Mouse (Mus musculus): ENCODE data around the gene Stx6.

GRCm38 (mm10) chr1:155109387-155110350, 48.8 kb upstream of the Stx6 start:
- TF ChIP-seq POLR2A (IDR thresholded peaks at IDR 0.05; ENCODE audit: borderline replicate concordance, extremely low read depth, insufficient read depth, insufficient read length, poor library complexity, severe bottlenecking) = no peak
- TF ChIP-seq CTCF (IDR thresholded peaks at IDR 0.05; ENCODE audit: borderline replicate concordance, extremely low read depth, insufficient read depth, insufficient read length) = no peak
